In the genomic region with DNA sequence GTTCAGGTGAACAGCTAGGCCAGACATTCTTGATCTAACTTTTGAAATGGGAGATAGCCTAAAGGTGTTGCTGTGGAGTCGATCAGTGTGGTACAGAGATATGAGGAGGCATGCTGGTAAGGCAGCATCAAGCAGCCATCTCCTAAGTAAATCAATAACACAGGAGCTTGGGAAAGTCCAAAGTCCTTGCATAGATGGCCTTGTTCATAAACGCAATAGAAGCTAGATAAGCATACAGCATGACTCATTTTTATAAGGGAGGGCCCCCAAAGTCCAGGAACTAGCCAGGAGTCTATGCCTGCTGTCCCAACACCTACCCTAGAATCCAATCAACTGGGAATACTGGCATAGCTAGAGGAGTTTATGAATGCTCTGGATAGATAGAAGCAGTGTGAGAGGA, we compare ENCODE assay signal across 24 mouse cellular contexts. TPM values are rescaled to one million over a fixed set of nuclear protein-coding genes. Genes with fewer than 3 reads are reported as not detected.
DNase-seq lines count a peak whose midpoint lies in the region; ATAC-seq and TF ChIP-seq lines count a peak whose summit lies in the region.
"Had no signal": no experiment of that assay in that cellular context is flagged by ENCODE, and none has a peak within 500 bp of the region (broad histone marks: within the 10 kb centered on the region; RNA-seq: fewer than 3 reads in every experiment).

No protein-coding gene starts in this region.

- 67% methylated on average over 2 of the region's 2 CpGs for WGBS in intestine, embryonic 14.5 days
- WGBS in intestine, postnatal 0 days = 36% methylated on average over 2 of the region's 2 CpGs
- WGBS in stomach, embryonic 14.5 days = 68% methylated on average over 2 of the region's 2 CpGs
- WGBS in stomach, postnatal 0 days = 65% methylated on average over 2 of the region's 2 CpGs

- ATAC-seq in intestine, embryonic 14.5 days (replicated peaks; ENCODE audit: low FRiP score, low TSS enrichment, low read depth) = peak; percentile 82
- peak; percentile 92 for ATAC-seq in intestine, postnatal 0 days
- ATAC-seq in stomach, embryonic 14.5 days (ENCODE audit: insufficient number of reproducible peaks, insufficient read depth, low FRiP score, low read depth) = 0 out of 2 replicates have a peak, but pooled peaks have one; percentile 46
- ATAC-seq in stomach, postnatal 0 days (ENCODE audit: low FRiP score, low TSS enrichment) = peak; percentile 88
- no peak for ATAC-seq in cerebellum, adult (ENCODE audit: insufficient number of reproducible peaks, low FRiP score, low TSS enrichment)
- ATAC-seq: forebrain, embryonic 14.5 days; forebrain, postnatal 0 days had no signal

- H3K9me3 ChIP-seq in intestine, embryonic 14.5 days (ENCODE audit: control insufficient read depth, low read length) = no peaks in the 10 kb centered on the region
- H3K9me3 ChIP-seq in intestine, postnatal 0 days (ENCODE audit: control insufficient read depth) = no peaks in the 10 kb centered on the region
- no peaks in the 10 kb centered on the region for H3K9me3 ChIP-seq in stomach, embryonic 14.5 days (ENCODE audit: control insufficient read depth, low read depth, low read length)
- no peaks in the 10 kb centered on the region for H3K9me3 ChIP-seq in stomach, postnatal 0 days (ENCODE audit: control insufficient read depth, low read length)
- H3K9me3 ChIP-seq: embryonic facial prominence, embryonic 12.5 days; embryonic facial prominence, embryonic 15.5 days; G1E; hindbrain, embryonic 12.5 days; hindbrain, embryonic 15.5 days had no signal

- H3K27me3 ChIP-seq in intestine, embryonic 14.5 days (replicated peaks; ENCODE audit: control insufficient read depth, insufficient read depth, low read length) = no peaks in the 10 kb centered on the region
- H3K27me3 ChIP-seq in intestine, postnatal 0 days (replicated peaks; ENCODE audit: control insufficient read depth, insufficient read depth, low read length) = no peaks in the 10 kb centered on the region
- no peaks in the 10 kb centered on the region for H3K27me3 ChIP-seq in stomach, embryonic 14.5 days (ENCODE audit: control insufficient read depth, insufficient read depth, low read length)
- H3K27me3 ChIP-seq in stomach, postnatal 0 days (ENCODE audit: control insufficient read depth, insufficient read depth, low read length) = no peaks in the 10 kb centered on the region
- H3K27me3 ChIP-seq: CH12.LX; embryonic facial prominence, embryonic 12.5 days; embryonic facial prominence, embryonic 15.5 days; hindbrain, embryonic 12.5 days; hindbrain, embryonic 15.5 days had no signal

- H3K4me2 ChIP-seq in intestine, embryonic 14.5 days (ENCODE audit: low read length) = no peak overlapping the region
- 0 out of 2 replicates have a peak overlapping the region, but pooled peaks have one; percentile 32 for H3K4me2 ChIP-seq in intestine, postnatal 0 days (replicated peaks; ENCODE audit: low read depth)
- no peak overlapping the region for H3K4me2 ChIP-seq in stomach, embryonic 14.5 days (replicated peaks; ENCODE audit: low read depth, low read length)
- no peak overlapping the region for H3K4me2 ChIP-seq in stomach, postnatal 0 days (replicated peaks; ENCODE audit: low read depth)
- H3K4me2 ChIP-seq: embryonic facial prominence, embryonic 12.5 days; embryonic facial prominence, embryonic 15.5 days; heart, embryonic 11.5 days; hindbrain, embryonic 12.5 days; hindbrain, embryonic 15.5 days had no signal

- no peak for TF ChIP-seq EP300 in stomach, postnatal 0 days (optimal IDR thresholded peaks at IDR 0.05)

- peaks cover 18% of the 10 kb centered on the region for H3K36me3 ChIP-seq in intestine, embryonic 14.5 days (ENCODE audit: control insufficient read depth, insufficient read depth, low read length)
- peaks cover 18% of the 10 kb centered on the region; the same call in 1 of the 2 replicates for H3K36me3 ChIP-seq in intestine, postnatal 0 days (ENCODE audit: control insufficient read depth, insufficient read depth)
- H3K36me3 ChIP-seq in stomach, embryonic 14.5 days (ENCODE audit: control insufficient read depth, insufficient read depth, low read length) = peaks cover 4% of the 10 kb centered on the region; the same call in 1 of the 2 replicates
- no peaks in the 10 kb centered on the region; the same call in 1 of the 2 replicates for H3K36me3 ChIP-seq in stomach, postnatal 0 days (ENCODE audit: control insufficient read depth, insufficient read depth, low read length)
- H3K36me3 ChIP-seq: embryonic facial prominence, embryonic 12.5 days; hindbrain, embryonic 12.5 days; hindbrain, embryonic 15.5 days had no signal

- H3K4me3 ChIP-seq in intestine, embryonic 14.5 days (ENCODE audit: low read depth, low read length) = no peak overlapping the region
- H3K4me3 ChIP-seq in intestine, postnatal 0 days (ENCODE audit: low read depth, low read length) = no peak overlapping the region
- no peak overlapping the region for H3K4me3 ChIP-seq in stomach, embryonic 14.5 days (ENCODE audit: low read depth, low read length)
- H3K4me3 ChIP-seq in stomach, postnatal 0 days (ENCODE audit: low read depth, low read length) = no peak overlapping the region
- H3K4me3 ChIP-seq: embryonic facial prominence, embryonic 12.5 days; embryonic facial prominence, embryonic 15.5 days; gastrocnemius, adult 2 months; hindbrain, embryonic 12.5 days; hindbrain, embryonic 15.5 days had no signal

- no peak for TF ChIP-seq CTCF in intestine, postnatal 0 days (IDR thresholded peaks at IDR 0.05; ENCODE audit: low read depth)
- TF ChIP-seq CTCF in stomach, postnatal 0 days (IDR thresholded peaks at IDR 0.05; ENCODE audit: low read depth) = no peak

- no peak for DNase-seq in intestine, embryonic 14.5 days (ENCODE audit: low spot score)
- no peak for DNase-seq in stomach, postnatal 0 days (ENCODE audit: low spot score)
- no peak for DNase-seq in embryo, embryonic 10.5 days (ENCODE audit: low spot score)
- no peak for DNase-seq in urinary bladder, postnatal 36 days (ENCODE audit: low spot score in 2 of 2)
- DNase-seq: adrenal gland, adult 2 months; adrenal gland, postnatal 14 days; cerebellum, adult 18-20 months; cerebellum, adult 9-10 months; cerebellum, postnatal 14 days; forebrain, postnatal 0 days; gastrocnemius, adult 2 months; gastrocnemius, postnatal 14 days; heart, adult 11 months had no signal

- H3K4me1 ChIP-seq in intestine, embryonic 14.5 days (replicated peaks; ENCODE audit: control insufficient read depth, insufficient read depth, low read length) = no peaks in the 10 kb centered on the region
- no peaks in the 10 kb centered on the region for H3K4me1 ChIP-seq in intestine, postnatal 0 days (replicated peaks; ENCODE audit: control insufficient read depth, insufficient read depth, low read length)
- H3K4me1 ChIP-seq in stomach, embryonic 14.5 days (ENCODE audit: control insufficient read depth, insufficient read depth, low read length) = no peaks in the 10 kb centered on the region
- H3K4me1 ChIP-seq in stomach, postnatal 0 days (replicated peaks; ENCODE audit: control insufficient read depth, insufficient read depth) = no peaks in the 10 kb centered on the region
- H3K4me1 ChIP-seq: embryonic facial prominence, embryonic 12.5 days; embryonic facial prominence, embryonic 15.5 days; hindbrain, embryonic 12.5 days; hindbrain, embryonic 15.5 days had no signal

- 0 out of 2 replicates have a peak overlapping the region, but pooled peaks have one; percentile 33 for H3K27ac ChIP-seq in intestine, embryonic 14.5 days (ENCODE audit: low read depth)
- peak overlapping the region; percentile 63 for H3K27ac ChIP-seq in intestine, postnatal 0 days (ENCODE audit: low read depth, low read length)
- H3K27ac ChIP-seq in stomach, embryonic 14.5 days (ENCODE audit: low read length) = no peak overlapping the region; the same call in 1 of the 2 replicates
- H3K27ac ChIP-seq in stomach, postnatal 0 days (replicated peaks) = no peak overlapping the region; the same call in 1 of the 2 replicates
- H3K27ac ChIP-seq: embryonic facial prominence, embryonic 12.5 days; embryonic facial prominence, embryonic 15.5 days; gastrocnemius, adult 2 months; hindbrain, embryonic 12.5 days; hindbrain, embryonic 15.5 days had no signal

- no peak overlapping the region for H3K9ac ChIP-seq in intestine, embryonic 14.5 days (ENCODE audit: low read length)
- no peak overlapping the region for H3K9ac ChIP-seq in intestine, postnatal 0 days (ENCODE audit: low read depth, low read length)
- no peak overlapping the region for H3K9ac ChIP-seq in stomach, embryonic 14.5 days (replicated peaks; ENCODE audit: low read depth, low read length)
- H3K9ac ChIP-seq in stomach, postnatal 0 days (ENCODE audit: low read length) = no peak overlapping the region
- H3K9ac ChIP-seq: embryonic facial prominence, embryonic 12.5 days; embryonic facial prominence, embryonic 15.5 days; forebrain, postnatal 0 days; hindbrain, embryonic 12.5 days; hindbrain, embryonic 15.5 days had no signal

RNA-seq across cellular contexts. Expression of a gene that starts 44.5 kb away (rescaled TPM):
- polyA plus RNA-seq in intestine, embryonic 14.5 days (2014; fragmentation: Nextera tagmentation; extraction: Ambion mirVana) = 17.7 and 19.8 TPM in 2 replicates
- polyA plus RNA-seq in intestine, postnatal 0 days (2015; fragmentation: Nextera tagmentation; extraction: Ambion mirVana) = 10.6 and 11.1 TPM in 2 replicates
- 13.5 and 15.2 TPM in 2 replicates for polyA plus RNA-seq in stomach, embryonic 14.5 days (2014; fragmentation: Nextera tagmentation; extraction: Ambion mirVana)
- polyA plus RNA-seq in stomach, postnatal 0 days (2015; fragmentation: Nextera tagmentation; extraction: Ambion mirVana) = 4.1 and 4.5 TPM in 2 replicates

Comparison
In these comparisons a context has a peak if more than half of its experiments do, and no peak if none do; other contexts are left out.
1. H3K27ac ChIP-seq: peak in intestine, embryonic 14.5 days (single experiment) and intestine, postnatal 0 days (single experiment); none in stomach, embryonic 14.5 days (single experiment) and stomach, postnatal 0 days (single experiment).